Mouse (Mus musculus): Measurements from ENCODE around the gene Grin3b. TPM values are rescaled to one million over a fixed set of nuclear protein-coding genes. Genes with fewer than 3 reads are reported as not detected.
A peak's percentile ranks its signal among the peaks of the same experiment; 100 is the strongest.

Gene Grin3b
- total RNA-seq, 1 experiment from 2014 or later: not detected

GRCm38 (mm10) chr10:80019471-80020131 lies 49.1 kb downstream of the Grin3b start:
- no peak for ATAC-seq (replicated peaks in 1 of 2; ENCODE audit: insufficient read depth in 1 of 2, low FRiP score in 2 of 2, low TSS enrichment in 1 of 2, low read depth in 1 of 2, poor library complexity in 2 of 2, severe bottlenecking in 2 of 2)

GRCm38 (mm10) chr10:80020191-80020590 lies 49.7 kb downstream of the Grin3b start:
- no peak for ATAC-seq (replicated peaks in 1 of 2; ENCODE audit: insufficient read depth in 1 of 2, low FRiP score in 2 of 2, low TSS enrichment in 1 of 2, low read depth in 1 of 2, poor library complexity in 2 of 2, severe bottlenecking in 2 of 2)

- no peak for ATAC-seq (replicated peaks in 1 of 2; ENCODE audit: insufficient read depth in 1 of 2, low FRiP score in 2 of 2, low TSS enrichment in 1 of 2, low read depth in 1 of 2, poor library complexity in 2 of 2, severe bottlenecking in 2 of 2)
These were observed 50.2 kb downstream of the Grin3b start for GRCm38 (mm10) chr10:80020603-80021319.

GRCm38 (mm10) chr10:80021320-80021641 lies 50.8 kb downstream of the Grin3b start:
- no peak for ATAC-seq (replicated peaks in 1 of 2; ENCODE audit: insufficient read depth in 1 of 2, low FRiP score in 2 of 2, low TSS enrichment in 1 of 2, low read depth in 1 of 2, poor library complexity in 2 of 2, severe bottlenecking in 2 of 2)

- peak; percentile 33 to 55 for ATAC-seq (replicated peaks in 1 of 2; ENCODE audit: insufficient read depth in 1 of 2, low FRiP score in 2 of 2, low TSS enrichment in 1 of 2, low read depth in 1 of 2, poor library complexity in 2 of 2, severe bottlenecking in 2 of 2)
These were observed 51.6 kb downstream of the Grin3b start for GRCm38 (mm10) chr10:80022164-80022563.

GRCm38 (mm10) chr10:80022806-80023205 lies 52.3 kb downstream of the Grin3b start:
- no peak for ATAC-seq (replicated peaks in 1 of 2; ENCODE audit: insufficient read depth in 1 of 2, low FRiP score in 2 of 2, low TSS enrichment in 1 of 2, low read depth in 1 of 2, poor library complexity in 2 of 2, severe bottlenecking in 2 of 2)

- ATAC-seq (replicated peaks in 1 of 2; ENCODE audit: insufficient read depth in 1 of 2, low FRiP score in 2 of 2, low TSS enrichment in 1 of 2, low read depth in 1 of 2, poor library complexity in 2 of 2, severe bottlenecking in 2 of 2): no peak
These were observed 53.2 kb downstream of the Grin3b start for GRCm38 (mm10) chr10:80023758-80024157.

- ATAC-seq (replicated peaks in 1 of 2; ENCODE audit: insufficient read depth in 1 of 2, low FRiP score in 2 of 2, low TSS enrichment in 1 of 2, low read depth in 1 of 2, poor library complexity in 2 of 2, severe bottlenecking in 2 of 2): peak in 1 of 2 experiments; percentile 26; a peak in 1 of 4 replicates
These were observed 53.9 kb downstream of the Grin3b start for GRCm38 (mm10) chr10:80024229-80025043.

GRCm38 (mm10) chr10:80025044-80025347 lies 54.5 kb downstream of the Grin3b start:
- ATAC-seq (replicated peaks in 1 of 2; ENCODE audit: insufficient read depth in 1 of 2, low FRiP score in 2 of 2, low TSS enrichment in 1 of 2, low read depth in 1 of 2, poor library complexity in 2 of 2, severe bottlenecking in 2 of 2): no peak

- no peak for ATAC-seq (replicated peaks in 1 of 2; ENCODE audit: insufficient read depth in 1 of 2, low FRiP score in 2 of 2, low TSS enrichment in 1 of 2, low read depth in 1 of 2, poor library complexity in 2 of 2, severe bottlenecking in 2 of 2)
These were observed 54.9 kb downstream of the Grin3b start for GRCm38 (mm10) chr10:80025463-80025862.

GRCm38 (mm10) chr10:80025889-80026288 lies 55.4 kb downstream of the Grin3b start:
- ATAC-seq (replicated peaks in 1 of 2; ENCODE audit: insufficient read depth in 1 of 2, low FRiP score in 2 of 2, low TSS enrichment in 1 of 2, low read depth in 1 of 2, poor library complexity in 2 of 2, severe bottlenecking in 2 of 2): no peak

Other genes with a start within 250 kb of the Grin3b start
- gene Polrmt, start 224.1 kb upstream of the Grin3b start, total RNA-seq (2017): 10.9 and 12.1 TPM in 2 replicates
- gene Fgf22, start 215.6 kb upstream of the Grin3b start, total RNA-seq (2017): not detected in 2 replicates
- gene Rnf126, start 203.8 kb upstream of the Grin3b start, total RNA-seq (2017): 16.1 and 21.7 TPM in 2 replicates
- gene Fstl3, start 193.4 kb upstream of the Grin3b start, total RNA-seq (2017): 0.99 and 1.6 TPM in 2 replicates
- gene Prss57, start 179.8 kb upstream of the Grin3b start, total RNA-seq (2017): 10.0 and 18.4 TPM in 2 replicates
- gene Palm, start 177.1 kb upstream of the Grin3b start, total RNA-seq (2017): 8.8 and 12.4 TPM in 2 replicates
- gene Misp, start 149.7 kb upstream of the Grin3b start, total RNA-seq (2017): 0.13 TPM in 1 of 2 replicates, not detected in the other
- 165 and 178 TPM in 2 replicates for gene Ptbp1, start 116.3 kb upstream of the Grin3b start, total RNA-seq (2017)
- gene Prtn3, start 96.2 kb upstream of the Grin3b start, total RNA-seq (2017): 25.6 and 141 TPM in 2 replicates
- gene Plppr3, start 96.1 kb upstream of the Grin3b start, total RNA-seq (2017): 67.8 and 93.7 TPM in 2 replicates
- gene Elane, start 84.5 kb upstream of the Grin3b start, total RNA-seq (2017): 41.4 and 147 TPM in 2 replicates
- gene Cfd, start 79.9 kb upstream of the Grin3b start, total RNA-seq (2017): not detected in 2 replicates
- gene Med16, start 61.8 kb upstream of the Grin3b start, total RNA-seq (2017): 26.8 and 34.2 TPM in 2 replicates
- not detected in 2 replicates for gene Gm26602, start 59.9 kb upstream of the Grin3b start, total RNA-seq (2017)
- gene Kiss1r, start 53.7 kb upstream of the Grin3b start, total RNA-seq (2017): 0.10 and 0.19 TPM in 2 replicates
- 56.9 and 83.5 TPM in 2 replicates for gene R3hdm4, start 49.5 kb upstream of the Grin3b start, total RNA-seq (2017)
- 7.6 and 10.1 TPM in 2 replicates for gene Arid3a, start 43.7 kb upstream of the Grin3b start, total RNA-seq (2017)
- 19.3 and 23.0 TPM in 2 replicates for gene Wdr18, start 10.6 kb upstream of the Grin3b start, total RNA-seq (2017)
- gene Tmem259, start 13.6 kb downstream of the Grin3b start, total RNA-seq (2017): 47.4 and 59.9 TPM in 2 replicates
- gene Cnn2, start 17.9 kb downstream of the Grin3b start, total RNA-seq (2017): 62.2 and 103 TPM in 2 replicates
- gene Abca7, start 25.8 kb downstream of the Grin3b start, total RNA-seq (2017): 11.5 and 15.9 TPM in 2 replicates
- 80.9 and 114 TPM in 2 replicates for gene Arhgap45, start 45.9 kb downstream of the Grin3b start, total RNA-seq (2017)
- gene Polr2e, start 69.1 kb downstream of the Grin3b start, total RNA-seq (2017): 85.5 and 101 TPM in 2 replicates
- gene Gpx4, start 76.5 kb downstream of the Grin3b start, total RNA-seq (2017): 306 and 388 TPM in 2 replicates
- 26.4 and 32.1 TPM in 2 replicates for gene Sbno2, start 134.9 kb downstream of the Grin3b start, total RNA-seq (2017)
- 106 and 153 TPM in 2 replicates for gene Stk11, start 145.1 kb downstream of the Grin3b start, total RNA-seq (2017)
- gene Atp5d, start 167.9 kb downstream of the Grin3b start, total RNA-seq (2017): 27.9 and 29.8 TPM in 2 replicates
- 2.2 and 2.4 TPM in 2 replicates for gene Cbarp, start 170.1 kb downstream of the Grin3b start, total RNA-seq (2017)
- 19.4 and 20.2 TPM in 2 replicates for gene Midn, start 177.6 kb downstream of the Grin3b start, total RNA-seq (2017)
- 93.6 and 143 TPM in 2 replicates for gene Cirbp, start 195.3 kb downstream of the Grin3b start, total RNA-seq (2017)
- gene 1600002K03Rik, start 202.2 kb downstream of the Grin3b start, total RNA-seq (2017): 9.1 and 26.2 TPM in 2 replicates
- not detected in 2 replicates for gene Efna2, start 208.8 kb downstream of the Grin3b start, total RNA-seq (2017)

All from hematopoietic stem cell, adult 5-6 weeks (primary cell).